Mouse (Mus musculus) lung, embryonic 16.5 days (tissue): ENCODE measurements around the gene Fads6. TPM values are rescaled to one million over a fixed set of nuclear protein-coding genes. Genes with fewer than 3 reads are reported as not detected.

Source experiments
- ATAC-seq: fragments of 200-750 bp; cut with Nextera tagmentation; 2 replicates; pipeline ENCODE4 v1.8.0; 2017; ENCODE audit warnings: low read depth, mild to moderate bottlenecking, moderate library complexity
- H3K27ac ChIP-seq: fragments of 300-500 bp; sonication (generic); 2 replicates; pipeline ENCODE4 v1.5.1; 2014; ENCODE audit warnings: mild to moderate bottlenecking, control low read depth, low read length
- H3K27me3 ChIP-seq: fragments of 300-500 bp; sonication (generic); 2 replicates; pipeline ENCODE4 v1.6.1; 2014; ENCODE audit warnings: low read depth, low read length, mixed read lengths; ENCODE audit not compliant: control insufficient read depth, insufficient read depth
- H3K36me3 ChIP-seq: fragments of 300-500 bp; sonication (generic); 2 replicates; pipeline ENCODE4 v1.6.1; 2014; ENCODE audit warnings: low read length; ENCODE audit not compliant: control insufficient read depth, insufficient read depth
- H3K4me1 ChIP-seq: fragments of 300-500 bp; sonication (generic); replicated peaks from 2 replicates; pipeline ENCODE4 v1.6.1; 2014; ENCODE audit warnings: low read length, mixed read lengths; ENCODE audit not compliant: control insufficient read depth, insufficient read depth
- H3K4me2 ChIP-seq: fragments of 300-500 bp; sonication (generic); 2 replicates; pipeline ENCODE4 v1.6.1; 2014; ENCODE audit warnings: low read depth, low read length, control low read depth
- H3K4me3 ChIP-seq: fragments of 300-500 bp; sonication (generic); 2 replicates; pipeline ENCODE4 v1.5.1; 2014; ENCODE audit warnings: mild to moderate bottlenecking, low read length, control low read depth
- H3K9ac ChIP-seq: fragments of 300-500 bp; sonication (generic); 2 replicates; pipeline ENCODE4 v1.6.1; 2014; ENCODE audit warnings: low read length, control low read depth
- H3K9me3 ChIP-seq: fragments of 300-500 bp; sonication (generic); 2 replicates; pipeline ENCODE4 v1.6.1; 2016; ENCODE audit warnings: low read length; ENCODE audit not compliant: control insufficient read depth
- WGBS: fragments of 180-500 bp; shearing (Covaris S2); extraction: QIAGEN DNeasy Blood & Tissue Kit; methylation state at CpG from one replicate; pipeline ENCODE4 v1.1.7; 2014; 5-methylcytosine and 5-hydroxymethylcytosine counted together
- polyA plus RNA-seq: library from polyadenylated mRNA; unstranded; fragments of >200 nt; fragmentation: Nextera tagmentation; extraction: Ambion mirVana; gene quantifications from 2 replicates; pipeline ENCODE4 v1.2.1, GENCODE M21; 2015

The Fads6 gene
- polyA plus RNA-seq, 1 experiment from 2014 or later = 0.30 TPM

- Histone ChIP-seq H3K4me1 (no peaks in the 10 kb centered on the region), H3K4me2 (peak within 1 kb of the TSS; percentile 18; the same call in 1 of the 2 replicates), H3K27ac (no peak within 1 kb of the TSS), H3K4me3 (no peak within 1 kb of the TSS), H3K27me3 (peaks cover 47% of the 10 kb centered on the region), H3K9ac (no peak within 1 kb of the TSS), H3K36me3 (no peaks in the 10 kb centered on the region), H3K9me3 (no peaks in the 10 kb centered on the region)
- ATAC-seq = no peak
- 2% methylated on average over 29 of the region's 29 CpGs for WGBS
Observed at GRCm38 (mm10) chr11:115334531-115334930, 37.1 kb upstream of the Fads6 start, which contains the start of gene Otop3. Otop3 (plus strand) TSS chr11:115334731.

- Histone ChIP-seq H3K4me2 (no peak overlapping the region), H3K9ac (no peak overlapping the region), H3K9me3 (no peaks in the 10 kb centered on the region), H3K36me3 (no peaks in the 10 kb centered on the region), H3K27me3 (peaks cover 34% of the 10 kb centered on the region), H3K27ac (no peak overlapping the region), H3K4me3 (no peak overlapping the region), H3K4me1 (no peaks in the 10 kb centered on the region)
- no peak for ATAC-seq
- WGBS = 72% methylated on average over 15 of the region's 15 CpGs
Observed at GRCm38 (mm10) chr11:115329339-115329738, 31.9 kb upstream of the Fads6 start.

- H3K27me3 ChIP-seq = peaks cover 37% of the 10 kb centered on the region
Observed at GRCm38 (mm10) chr11:115326730-115327129, 29.3 kb upstream of the Fads6 start.

GRCm38 (mm10) chr11:115323354-115323753 is 25.9 kb upstream of the Fads6 start:
- Histone ChIP-seq H3K4me3 (no peak overlapping the region), H3K36me3 (no peaks in the 10 kb centered on the region), H3K9ac (no peak overlapping the region), H3K27ac (no peak overlapping the region), H3K9me3 (no peaks in the 10 kb centered on the region), H3K4me2 (no peak overlapping the region), H3K4me1 (no peaks in the 10 kb centered on the region), H3K27me3 (peaks cover 68% of the 10 kb centered on the region)
- ATAC-seq = no peak
- WGBS = 14% methylated on average over 32 of the region's 32 CpGs

More at GRCm38 (mm10) chr11:115326730-115327129, 29.3 kb upstream of the Fads6 start:
- Histone ChIP-seq H3K4me1 (no peaks in the 10 kb centered on the region), H3K9me3 (no peaks in the 10 kb centered on the region), H3K9ac (no peak overlapping the region), H3K27ac (no peak overlapping the region), H3K4me3 (no peak overlapping the region), H3K36me3 (no peaks in the 10 kb centered on the region), H3K4me2 (no peak overlapping the region)
- ATAC-seq = no peak
- 40% methylated on average over 7 of the region's 7 CpGs for WGBS

GRCm38 (mm10) chr11:115321906-115322693 is 24.6 kb upstream of the Fads6 start, which contains the start of gene Ush1g:
Ush1g (minus strand) TSS chr11:115322041.
- WGBS = 5% methylated on average over 28 of the region's 35 CpGs
- no peak within 1 kb of the TSS for H3K4me3 ChIP-seq

GRCm38 (mm10) chr11:115319704-115320383 is 22.4 kb upstream of the Fads6 start:
- H3K9ac ChIP-seq = no peak overlapping the region
- no peaks in the 10 kb centered on the region for H3K9me3 ChIP-seq
- ATAC-seq = no peak
- 8% methylated on average over 18 of the region's 18 CpGs for WGBS
- H3K27me3 ChIP-seq = peaks cover 99% of the 10 kb centered on the region
- no peaks in the 10 kb centered on the region for H3K36me3 ChIP-seq
- H3K4me1 ChIP-seq = no peaks in the 10 kb centered on the region
- no peak overlapping the region for H3K27ac ChIP-seq
- H3K4me2 ChIP-seq = no peak overlapping the region
- no peak overlapping the region for H3K4me3 ChIP-seq

More at GRCm38 (mm10) chr11:115321906-115322693, 24.6 kb upstream of the Fads6 start, which contains the start of gene Ush1g:
- Histone ChIP-seq H3K9ac (no peak within 1 kb of the TSS), H3K27me3 (peaks cover 80% of the 10 kb centered on the region), H3K4me2 (no peak within 1 kb of the TSS), H3K4me1 (no peaks in the 10 kb centered on the region), H3K27ac (no peak within 1 kb of the TSS), H3K36me3 (no peaks in the 10 kb centered on the region), H3K9me3 (no peaks in the 10 kb centered on the region)
- ATAC-seq = peak; percentile 13; the same call in 1 of the 2 replicates

- H3K4me3 ChIP-seq = no peak overlapping the region
- H3K4me2 ChIP-seq = no peak overlapping the region
Observed at GRCm38 (mm10) chr11:115318245-115319027, 21.0 kb upstream of the Fads6 start.

GRCm38 (mm10) chr11:115317204-115317603 is 19.7 kb upstream of the Fads6 start:
- H3K4me2 ChIP-seq = no peak overlapping the region
- H3K9ac ChIP-seq = no peak overlapping the region
- no peak for ATAC-seq
- peaks cover 88% of the 10 kb centered on the region for H3K27me3 ChIP-seq
- no peaks in the 10 kb centered on the region for H3K9me3 ChIP-seq
- 59% methylated on average over 7 of the region's 7 CpGs for WGBS
- no peak overlapping the region for H3K27ac ChIP-seq
- no peaks in the 10 kb centered on the region for H3K4me1 ChIP-seq
- no peak overlapping the region for H3K4me3 ChIP-seq
- H3K36me3 ChIP-seq = no peaks in the 10 kb centered on the region

More at GRCm38 (mm10) chr11:115318245-115319027, 21.0 kb upstream of the Fads6 start:
- Histone ChIP-seq H3K4me1 (no peaks in the 10 kb centered on the region), H3K36me3 (no peaks in the 10 kb centered on the region), H3K27ac (no peak overlapping the region), H3K9me3 (no peaks in the 10 kb centered on the region), H3K9ac (no peak overlapping the region), H3K27me3 (peaks cover 93% of the 10 kb centered on the region)
- 4% methylated on average over 62 of the region's 63 CpGs for WGBS
- ATAC-seq = no peak
